Mouse (Mus musculus) cortical plate, adult 2 months (tissue): Measurements from ENCODE around the gene Postn.

Source experiments
- CTCF ChIP-seq: fragments of 200-500 bp; IDR thresholded peaks from 2 replicates; pipeline ENCODE4 v1.5.1; 2011; ENCODE audit warnings: mild to moderate bottlenecking, control low read depth, low read length; ENCODE audit not compliant: insufficient read depth; ENCODE audit errors: extremely low read depth
- POLR2A ChIP-seq: fragments of 200-500 bp; IDR thresholded peaks from 2 replicates; pipeline ENCODE4 v1.6.1; 2011; ENCODE audit warnings: mild to moderate bottlenecking, low read length, control low read depth; ENCODE audit not compliant: insufficient read depth; ENCODE audit errors: extremely low read depth

GRCm38 (mm10) chr3:54378135-54378534 is 17.2 kb downstream of the Postn start:
- TF ChIP-seq CTCF (no peak), POLR2A (no peak)
